Mouse (Mus musculus) liver, embryonic 14.5 days (tissue): ENCODE measurements around the gene Fzr1. TPM values are rescaled to one million over a fixed set of nuclear protein-coding genes. Genes with fewer than 3 reads are reported as not detected.

ENCODE experiments used
- ATAC-seq: fragments of 200-750 bp; cut with Nextera tagmentation; 2 replicates; pipeline ENCODE4 v1.8.0; 2017; ENCODE audit warnings: moderate number of reproducible peaks, mild to moderate bottlenecking, moderate library complexity; ENCODE audit not compliant: insufficient read depth
- DNase-seq, 3 experiments: peaks; one replicate each; pipeline ENCODE4 v3.0.0-alpha.2; 2012 to 2013; ENCODE audit warnings: low read depth in 3 of 3, low spot score in 3 of 3
- H3K27ac ChIP-seq: fragments of 300-500 bp; sonication (generic); 2 replicates; pipeline ENCODE4 v1.5.1; 2014; ENCODE audit warnings: moderate library complexity, mild to moderate bottlenecking, control low read depth, inconsistent platforms
- H3K27me3 ChIP-seq: fragments of 300-500 bp; sonication (generic); 2 replicates; pipeline ENCODE4 v1.6.1; 2014; ENCODE audit warnings: mild to moderate bottlenecking, low read length, moderate library complexity; ENCODE audit not compliant: control insufficient read depth, insufficient read depth
- H3K36me3 ChIP-seq: fragments of 300-500 bp; sonication (generic); replicated peaks from 2 replicates; pipeline ENCODE4 v1.6.1; 2014; ENCODE audit warnings: low read depth; ENCODE audit not compliant: control insufficient read depth, insufficient read depth
- H3K4me1 ChIP-seq, 2 experiments: fragments of 200-500 bp in 1 of 2; fragments of 300-500 bp in 1 of 2; sonication (generic) in 1 of 2; replicated peaks; 2 replicates each; pipeline ENCODE4 v1.6.1; 2012 to 2014; ENCODE audit warnings: antibody characterized with exemption in 1 of 2, inconsistent platforms in 1 of 2, low read length in 1 of 2; ENCODE audit not compliant: control insufficient read depth in 2 of 2, insufficient read depth in 2 of 2
- H3K4me2 ChIP-seq: fragments of 300-500 bp; sonication (generic); 2 replicates; pipeline ENCODE4 v1.6.1; 2014; ENCODE audit warnings: low read depth, mild to moderate bottlenecking, control low read depth, moderate library complexity
- H3K4me3 ChIP-seq, 2 experiments: fragments of 200-500 bp in 1 of 2; fragments of 300-500 bp in 1 of 2; sonication (generic) in 1 of 2; 2 replicates each; pipeline ENCODE4 v1.5.1; 2012 to 2014; ENCODE audit warnings: low read depth in 2 of 2, low read length in 2 of 2, mild to moderate bottlenecking in 2 of 2, control low read depth in 1 of 2, inconsistent platforms in 1 of 2, moderate library complexity in 1 of 2; ENCODE audit not compliant: insufficient read depth in 1 of 2
- H3K9ac ChIP-seq: fragments of 300-500 bp; sonication (generic); replicated peaks from 2 replicates; pipeline ENCODE4 v1.6.1; 2014; ENCODE audit warnings: mild to moderate bottlenecking, control low read depth, moderate library complexity
- H3K9me3 ChIP-seq: fragments of 300-500 bp; sonication (generic); 2 replicates; pipeline ENCODE4 v1.6.1; 2016; ENCODE audit warnings: low read length, mixed read lengths; ENCODE audit not compliant: control insufficient read depth
- CTCF ChIP-seq: IDR thresholded peaks from 2 replicates; pipeline ENCODE4 v1.5.1; 2016; ENCODE audit warnings: antibody characterized with exemption, low read depth, control low read depth
- EP300 ChIP-seq: IDR thresholded peaks from 2 replicates; pipeline ENCODE4 v1.6.1; 2016; ENCODE audit warnings: antibody characterized with exemption, low read depth
- WGBS: fragments of 180-500 bp; shearing (Covaris S2); extraction: QIAGEN DNeasy Blood & Tissue Kit; methylation state at CpG from one replicate; pipeline ENCODE4 v1.1.7; 2014; ENCODE audit not compliant: insufficient replicate concordance; 5-methylcytosine and 5-hydroxymethylcytosine counted together
- polyA plus RNA-seq, 2 experiments: library from polyadenylated mRNA; depleted of rRNA in 1 of 2; stranded (reverse) in 1 of 2; unstranded in 1 of 2; fragments of >200 nt; fragmentation: Nextera tagmentation in 1 of 2; extraction: Ambion mirVana in 1 of 2; gene quantifications; 2 replicates each; pipeline versions ENCODE4 v1.2.1 to v1.2.3; 2012 to 2014

The Fzr1 gene
- polyA plus RNA-seq, 2 experiments, result 73.1 to 80.5 TPM

GRCm38 (mm10) chr10:81419111-81419928 lies 41.0 kb upstream of the Fzr1 start:
- ATAC-seq (no peak), DNase-seq (no peak)
- WGBS, result 71% methylated on average over 10 of the region's 10 CpGs
- H3K4me1 ChIP-seq, result peaks cover 1 to 3% of the 10 kb centered on the region in 2 experiments; a peak in 1 of 4 replicates
- no peak overlapping the region for H3K4me2 ChIP-seq
- no peak overlapping the region for H3K4me3 ChIP-seq
- peaks cover 3% of the 10 kb centered on the region; the same call in 1 of the 2 replicates for H3K27me3 ChIP-seq
- no peak overlapping the region for H3K27ac ChIP-seq
- no peak for TF ChIP-seq EP300
- no peak for TF ChIP-seq CTCF
- no peaks in the 10 kb centered on the region for H3K36me3 ChIP-seq
- H3K9me3 ChIP-seq, result no peaks in the 10 kb centered on the region
- H3K9ac ChIP-seq, result no peak overlapping the region

GRCm38 (mm10) chr10:81418216-81419070 lies 40.1 kb upstream of the Fzr1 start:
- no peak for DNase-seq
- Histone ChIP-seq H3K27ac (no peak overlapping the region), H3K9me3 (no peaks in the 10 kb centered on the region), H3K9ac (no peak overlapping the region), H3K27me3 (no peaks in the 10 kb centered on the region), H3K36me3 (no peaks in the 10 kb centered on the region), H3K4me1 (peaks cover 2 to 5% of the 10 kb centered on the region in 2 experiments; a peak in 1 of 4 replicates), H3K4me2 (no peak overlapping the region), H3K4me3 (no peak overlapping the region)
- TF ChIP-seq CTCF, result no peak
- WGBS, result 46% methylated on average over 11 of the region's 11 CpGs
- no peak for ATAC-seq

DNA sequence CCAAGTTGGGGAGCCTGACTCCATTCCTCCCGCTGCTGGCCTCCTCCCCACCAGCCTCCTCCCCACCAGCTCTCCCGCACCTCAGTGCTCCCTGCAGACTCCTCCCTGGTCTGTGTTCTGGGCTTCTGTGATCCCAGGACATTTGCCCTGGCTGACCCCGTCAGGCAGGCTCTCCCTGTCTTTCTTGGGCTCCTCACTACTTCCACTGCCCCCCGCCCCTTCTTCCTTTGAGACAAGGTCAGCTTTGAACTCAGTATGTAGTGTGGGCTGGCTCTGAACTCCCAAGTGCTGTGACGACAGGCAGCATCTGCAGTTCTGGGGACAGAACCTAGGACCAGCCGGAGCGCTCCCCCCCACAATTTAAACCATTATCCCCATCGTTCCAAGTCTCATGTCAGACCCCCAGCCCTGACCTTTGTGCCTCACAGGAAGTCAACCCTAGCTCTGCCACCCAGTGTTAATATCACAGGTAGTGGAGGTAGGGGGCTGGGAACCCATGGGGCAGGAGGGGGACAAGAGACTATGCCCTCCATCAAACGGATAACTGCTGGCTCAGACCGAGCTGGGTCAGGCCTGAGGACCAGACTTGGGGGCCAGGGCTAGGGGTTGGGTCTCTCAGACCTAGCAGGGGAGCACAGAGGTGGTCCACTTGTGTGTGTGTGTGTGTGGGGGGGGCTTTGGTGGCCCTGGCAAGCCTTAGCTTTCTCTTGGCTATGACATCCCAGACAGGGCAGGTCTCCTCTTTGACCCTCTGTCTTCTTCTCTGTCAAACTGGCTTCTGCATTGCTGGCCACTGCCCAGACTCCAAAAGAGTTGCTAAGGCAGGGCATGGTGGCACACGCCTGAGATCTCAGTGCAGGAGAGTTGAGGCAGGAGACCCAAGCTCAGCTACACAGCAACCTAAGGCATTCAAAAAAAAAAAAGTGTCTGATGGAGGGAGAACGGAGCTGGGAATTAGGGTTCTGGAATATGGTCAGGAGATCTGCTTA lies 39.2 kb upstream of the Fzr1 start:
- ATAC-seq, result no peak
- Histone ChIP-seq H3K4me2 (peak overlapping the region; percentile 56), H3K9ac (no peak overlapping the region), H3K9me3 (no peaks in the 10 kb centered on the region), H3K4me1 (peaks cover 2 to 8% of the 10 kb centered on the region in 2 experiments; a peak in 2 of 4 replicates), H3K4me3 (peak overlapping the region in 1 of 2 experiments; percentile 33; a peak in 1 of 4 replicates), H3K27ac (no peak overlapping the region), H3K36me3 (no peaks in the 10 kb centered on the region), H3K27me3 (no peaks in the 10 kb centered on the region)
- 43% methylated on average over 12 of the region's 12 CpGs for WGBS
- no peak for DNase-seq
- no peak for TF ChIP-seq EP300

DNA sequence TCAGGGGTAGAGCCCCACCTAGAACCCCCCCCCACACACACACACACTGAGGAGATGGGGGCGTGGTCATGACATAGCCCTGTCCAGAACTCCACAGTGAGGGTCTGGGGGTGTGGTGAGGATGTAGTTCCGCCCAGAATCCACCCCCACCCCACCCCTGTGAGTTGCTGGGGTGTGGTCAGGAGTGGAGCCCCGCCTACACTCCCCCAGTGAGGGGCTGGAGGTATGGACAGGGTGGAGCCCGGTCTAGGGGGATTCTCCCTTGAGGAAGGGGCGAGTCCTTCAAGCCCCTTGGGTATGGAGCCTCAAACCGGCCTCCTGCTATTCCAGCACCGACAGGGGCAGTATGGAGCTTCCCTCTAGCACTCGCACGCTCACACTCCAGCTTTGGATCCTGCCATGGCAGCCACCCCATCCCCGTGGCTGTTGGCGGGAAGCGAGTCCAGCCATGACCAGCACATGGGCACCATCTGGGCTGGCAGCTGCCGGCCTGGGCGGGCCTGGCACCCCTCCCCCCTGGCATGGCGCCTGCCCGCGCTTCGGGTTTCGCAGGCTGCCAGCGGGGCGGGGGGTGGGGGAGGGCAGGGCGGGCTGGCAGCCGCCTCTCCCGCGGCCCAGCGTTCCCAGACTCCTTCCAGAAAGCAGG lies 38.4 kb upstream of the Fzr1 start:
- 1% methylated on average over 20 of the region's 26 CpGs for WGBS
- DNase-seq (no peak), ATAC-seq (peak; percentile 19; the same call in 1 of the 2 replicates)
- H3K4me2 ChIP-seq, result peak overlapping the region; percentile 56
- no peaks in the 10 kb centered on the region for H3K27me3 ChIP-seq
- H3K4me1 ChIP-seq, result peaks cover 2 to 8% of the 10 kb centered on the region in 2 experiments; a peak in 2 of 4 replicates
- peak overlapping the region in 1 of 2 experiments; percentile 33; a peak in 2 of 4 replicates for H3K4me3 ChIP-seq
- peak; percentile 66 for TF ChIP-seq CTCF
- TF ChIP-seq EP300, result no peak
- no peaks in the 10 kb centered on the region for H3K36me3 ChIP-seq
- H3K9ac ChIP-seq, result 0 out of 2 replicates have a peak overlapping the region, but pooled peaks have one; percentile 18
- no peak overlapping the region for H3K27ac ChIP-seq
- no peaks in the 10 kb centered on the region for H3K9me3 ChIP-seq
